Mouse (Mus musculus): ENCODE measurements at regions not wholly inside any gene's neighbourhood (a gene's known extent, or its start where the extent isn't known, plus 50 kb on each side); places are given as distances from the start of the nearest gene placed in this dataset.

DNA sequence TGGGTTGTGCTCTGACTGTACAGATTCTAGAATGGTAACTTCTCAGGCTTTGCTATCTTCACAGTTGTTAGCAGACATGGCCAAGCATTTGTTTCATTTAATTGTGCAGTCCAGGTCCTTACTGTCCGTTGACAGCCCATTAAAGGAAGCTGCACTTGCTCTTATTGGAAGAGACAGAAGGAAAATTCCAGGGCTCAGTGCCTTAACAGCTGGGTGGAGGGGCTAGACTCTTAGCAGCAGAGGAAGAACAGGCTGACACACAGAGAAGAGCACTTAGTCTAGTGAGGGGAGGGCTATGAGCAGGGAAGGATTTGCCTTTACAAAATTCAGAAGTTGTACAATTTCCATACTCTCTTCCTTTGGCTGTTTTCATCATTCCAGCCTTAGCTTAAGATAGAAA, 161.5 kb upstream of the Ghitm start:
- DNase-seq (ENCODE audit: extremely low spot score, low spot score) = no peak

DNA sequence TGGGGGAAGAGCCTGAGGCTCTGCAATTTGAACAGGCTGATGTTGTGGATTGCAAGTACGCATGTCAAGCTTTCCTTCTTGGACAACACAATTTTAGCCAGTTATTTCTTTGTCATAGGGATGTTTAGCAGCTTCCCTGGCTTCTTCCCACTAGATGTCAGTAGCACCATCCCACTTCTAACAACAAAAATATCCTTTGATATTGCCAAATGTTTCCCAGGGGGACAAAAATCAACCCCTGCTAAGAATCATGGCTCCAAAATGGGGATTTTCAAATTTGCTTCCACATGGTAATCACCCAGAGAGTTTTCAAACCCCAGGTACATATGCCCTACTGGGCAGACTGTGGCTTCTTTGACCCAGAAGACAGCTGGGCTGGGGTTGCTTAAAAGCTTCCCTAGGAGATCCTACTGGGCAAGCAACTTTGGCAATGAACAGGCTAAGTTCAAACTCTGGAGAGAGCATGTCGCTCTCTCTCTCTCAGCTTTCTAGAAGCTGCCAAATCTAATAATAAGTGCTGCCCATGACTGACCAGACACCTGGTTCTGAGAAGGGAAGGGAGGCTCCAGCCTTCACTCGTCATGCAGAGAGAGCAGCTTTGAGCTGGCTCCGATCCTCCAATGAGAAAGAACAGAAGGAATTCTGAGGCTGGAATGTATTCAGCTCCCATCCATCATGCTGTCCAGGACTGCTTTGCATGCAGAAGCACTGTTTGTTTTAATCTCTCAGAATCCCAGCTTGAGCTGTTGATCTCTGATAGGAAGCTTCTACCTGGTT, 157.2 kb upstream of the Ghitm start:
- DNase-seq (ENCODE audit: extremely low spot score, low spot score) = no peak

DNA sequence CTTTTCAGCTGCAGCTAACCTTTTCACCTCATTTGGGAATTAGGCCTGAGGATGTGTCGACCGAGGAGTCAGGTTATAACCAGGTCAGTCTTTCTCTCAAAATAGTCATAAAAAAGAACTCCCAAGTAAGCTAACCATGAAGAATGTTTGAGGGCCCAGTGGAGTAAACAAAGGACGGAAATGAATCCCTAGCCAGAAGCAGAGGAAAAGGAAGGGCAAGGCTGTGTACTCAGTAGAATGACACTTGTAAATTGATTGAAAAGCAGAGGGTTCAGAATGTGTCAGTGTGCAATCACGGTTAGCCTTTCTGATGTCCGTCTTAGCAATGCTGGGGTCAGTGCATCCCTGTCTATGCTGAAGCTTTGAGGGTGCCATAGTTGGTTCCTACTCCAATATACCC, 149.3 kb upstream of the Ghitm start:
- no peak for DNase-seq (ENCODE audit: extremely low spot score, low spot score)

DNA sequence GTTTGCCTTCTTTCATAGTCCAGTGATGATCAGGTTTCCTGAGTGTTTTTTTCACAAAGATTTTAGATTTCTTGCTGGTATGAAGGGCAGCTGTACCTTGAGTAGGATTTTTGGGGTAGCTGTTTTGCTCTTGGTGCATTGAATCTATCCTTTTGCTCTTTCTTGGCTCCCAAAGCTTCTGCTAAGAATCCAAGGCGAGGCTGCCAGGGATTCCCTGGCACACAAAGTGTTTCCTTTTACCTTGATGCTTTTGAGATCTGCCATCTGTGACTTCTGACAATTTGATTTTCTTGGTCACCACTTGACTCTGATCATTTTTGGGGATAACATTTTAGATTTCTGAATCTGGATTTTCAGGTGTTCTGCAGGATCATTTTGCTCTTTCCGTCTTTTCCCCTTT, 144.3 kb upstream of the Ghitm start:
- no peak for DNase-seq (ENCODE audit: extremely low spot score, low spot score)

DNA sequence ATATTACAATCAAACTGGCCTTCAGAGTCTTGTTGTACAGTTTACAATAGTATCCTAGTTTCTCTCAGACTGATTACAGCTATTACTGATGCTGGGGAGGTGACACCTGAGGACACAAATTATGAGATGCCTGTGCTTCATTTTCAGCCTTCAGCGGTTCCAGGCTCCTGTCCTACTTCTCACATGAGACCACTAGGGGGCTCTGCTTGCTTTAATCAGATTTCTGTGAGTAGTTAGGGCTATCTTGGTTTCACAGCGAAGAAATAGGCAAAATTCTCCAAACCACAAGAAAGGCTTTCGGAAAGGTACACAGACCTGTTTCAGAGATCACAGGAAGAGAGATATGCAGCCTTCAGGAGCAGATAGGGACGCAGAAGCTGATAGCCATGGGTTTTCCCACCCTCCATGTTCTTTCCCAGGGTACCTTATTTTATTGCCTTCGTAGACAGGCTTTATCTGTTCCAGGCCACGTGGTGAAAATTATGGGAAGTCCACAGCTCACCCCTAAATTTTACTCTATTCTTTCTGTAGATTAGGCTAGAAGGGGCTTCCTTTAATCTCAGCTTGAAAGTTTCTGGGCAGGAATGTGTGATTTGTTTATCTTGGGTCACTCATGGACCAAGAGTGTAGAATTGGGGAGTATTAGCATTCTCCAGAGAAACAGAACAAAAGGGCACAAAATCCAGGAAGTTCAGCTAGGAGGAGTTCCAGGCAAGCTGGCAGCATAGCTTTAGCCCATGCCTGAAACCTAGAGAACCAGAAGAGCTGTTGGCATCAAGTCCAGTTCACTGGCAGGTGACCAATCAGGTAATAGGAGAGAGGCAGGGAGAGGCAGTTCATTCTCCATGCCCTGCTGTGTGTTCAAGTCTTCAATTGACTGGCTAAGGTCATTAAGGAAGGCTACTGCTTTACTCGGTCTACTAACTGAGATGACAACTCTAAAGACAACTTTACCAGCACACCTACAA, 141.9 kb upstream of the Ghitm start:
- DNase-seq (ENCODE audit: extremely low spot score, low spot score) = no peak

DNA sequence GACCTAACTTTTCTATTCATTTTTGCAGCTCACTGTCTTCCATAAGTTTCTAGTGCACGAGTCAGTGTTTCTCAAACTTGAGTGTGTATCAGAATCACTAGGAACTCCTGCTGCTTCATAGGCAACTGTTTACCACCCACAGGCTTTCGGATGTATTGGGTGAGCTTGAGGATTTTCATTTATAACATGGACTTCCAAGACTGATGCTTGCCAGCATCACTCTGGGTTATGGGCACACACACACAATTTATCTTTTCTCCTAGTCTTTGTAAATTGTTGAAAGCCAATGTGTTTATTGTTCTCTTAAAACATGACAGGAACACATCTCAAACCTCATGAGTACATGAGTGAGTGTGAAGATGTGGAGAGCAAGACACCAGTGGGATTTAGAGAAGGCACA, 137.0 kb upstream of the Ghitm start:
- DNase-seq (ENCODE audit: extremely low spot score, low spot score) = no peak

DNA sequence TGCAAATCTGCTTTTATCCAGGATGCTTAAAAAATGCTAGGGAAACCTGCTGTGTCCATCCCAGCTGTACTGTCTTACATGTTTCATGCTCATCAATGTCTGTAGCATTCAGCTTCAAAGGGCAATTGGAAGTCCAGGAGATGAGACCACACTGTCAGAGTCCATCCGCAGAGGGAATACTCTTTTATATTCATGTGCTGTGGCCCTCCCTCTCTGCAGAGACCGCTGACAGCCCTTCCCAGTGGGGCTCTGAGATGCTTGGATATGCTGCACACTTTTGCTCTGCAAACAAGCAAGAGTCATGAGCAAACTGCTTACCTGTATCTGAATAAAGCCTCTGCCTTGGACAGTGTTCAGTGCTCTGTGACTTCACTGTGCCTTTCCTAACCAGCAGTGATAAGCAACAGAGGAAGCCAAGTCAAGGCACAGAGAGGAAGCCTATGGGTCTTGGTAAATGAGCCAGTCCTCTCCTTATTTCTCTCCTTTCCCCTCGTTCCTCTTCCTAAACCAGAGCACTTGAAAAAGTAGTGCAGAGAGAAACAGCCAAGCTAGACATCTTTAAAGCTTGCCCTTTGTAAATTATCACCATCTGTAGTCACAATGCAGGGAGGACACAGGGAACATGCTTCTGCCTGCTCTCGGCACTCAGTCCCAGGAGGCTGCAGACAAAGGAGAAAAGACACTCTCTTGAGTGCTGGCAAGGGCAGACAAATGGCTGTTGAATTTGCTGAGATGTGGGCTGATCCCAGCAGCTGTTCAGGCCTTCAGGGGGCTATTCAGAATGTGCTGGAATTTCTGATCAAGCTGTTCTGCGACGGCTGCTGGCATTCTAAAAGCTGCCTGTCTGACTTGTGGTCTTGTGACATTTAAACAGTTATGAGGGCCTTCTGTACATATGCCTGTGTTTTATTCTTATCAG, 136.2 kb upstream of the Ghitm start:
- peak; percentile 35 for DNase-seq (ENCODE audit: extremely low spot score, low spot score)

DNA sequence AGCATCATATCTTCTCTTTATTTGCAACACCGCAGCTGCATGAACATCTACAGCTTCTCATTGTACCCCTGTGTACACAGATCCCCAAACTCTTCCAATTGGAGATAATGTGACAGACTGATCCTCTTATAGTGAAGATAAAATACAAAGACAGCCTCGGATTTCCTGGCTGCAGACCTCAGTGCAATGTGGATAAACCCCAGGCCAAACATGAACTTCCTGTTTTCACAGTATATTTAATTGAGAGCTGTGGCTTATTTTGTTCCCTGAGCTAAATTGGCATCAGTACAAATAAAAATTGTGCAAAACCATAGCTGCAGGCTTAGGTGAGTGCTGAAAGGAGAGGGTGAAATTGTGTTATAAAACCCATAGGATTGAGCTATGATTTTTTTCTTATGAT, 134.8 kb upstream of the Ghitm start:
- no peak for DNase-seq (ENCODE audit: extremely low spot score, low spot score)

DNA sequence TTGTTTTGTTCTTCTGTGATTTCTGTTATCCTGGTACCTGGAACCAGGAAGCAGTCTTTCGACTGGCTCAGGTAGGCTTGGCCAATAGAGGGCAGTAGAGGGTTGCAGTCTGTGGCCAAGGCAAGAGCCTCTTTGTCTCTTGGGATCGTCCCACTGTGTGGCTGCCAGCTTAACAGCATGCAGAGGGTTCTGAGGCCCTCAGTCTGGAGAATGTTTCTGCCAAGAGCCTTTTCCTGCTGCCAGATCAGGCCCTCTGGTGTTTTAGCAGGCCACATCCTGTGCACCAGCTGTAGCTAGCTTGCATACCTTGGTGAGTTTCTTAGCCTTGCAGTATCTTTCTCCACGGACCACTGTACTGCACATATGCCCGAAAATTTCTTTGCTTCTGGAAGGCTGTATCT, 103.6 kb upstream of the Ghitm start:
- peak; percentile 52 for DNase-seq (ENCODE audit: extremely low spot score, low spot score)

DNA sequence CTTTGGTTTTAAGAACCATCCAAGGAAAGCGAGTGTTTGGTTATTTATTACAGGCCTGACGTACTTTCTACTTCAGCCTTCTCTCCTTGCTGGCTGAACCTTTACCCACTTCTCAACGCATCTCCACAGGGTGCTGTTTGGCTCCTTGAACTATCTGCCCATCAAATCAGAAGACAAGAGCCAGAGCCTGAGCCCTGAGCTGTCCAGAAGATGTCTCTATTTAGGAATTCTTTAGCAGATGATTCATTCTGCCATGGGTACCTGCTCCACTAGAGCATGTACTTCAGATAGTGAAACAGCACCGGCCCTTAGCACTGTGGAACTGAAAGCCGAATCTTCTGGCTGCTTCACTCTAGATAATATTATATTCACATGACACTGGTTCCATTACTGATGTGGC, 102.1 kb upstream of the Ghitm start:
- no peak for DNase-seq (ENCODE audit: extremely low spot score, low spot score)

DNA sequence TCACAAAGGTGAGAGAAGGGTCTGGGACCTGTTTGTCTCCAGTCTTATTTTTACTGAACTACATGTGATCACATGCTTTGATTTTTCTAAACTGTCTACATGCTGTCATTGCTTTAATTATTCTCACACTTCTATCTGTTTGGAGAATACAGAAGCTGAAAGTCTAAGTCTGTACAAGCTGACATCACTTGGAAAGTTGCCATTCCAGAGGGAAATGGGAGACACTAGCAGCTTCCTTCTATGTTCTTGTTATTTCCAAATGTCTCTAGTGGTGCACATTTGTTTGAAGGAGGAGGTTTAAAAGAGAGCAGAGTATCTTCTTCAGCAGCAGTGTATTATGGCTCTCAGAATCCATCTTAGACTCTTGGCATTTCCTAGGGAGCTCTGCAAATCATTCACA, 73.2 kb upstream of the Ghitm start:
- DNase-seq (ENCODE audit: extremely low spot score, low spot score) = no peak

DNA sequence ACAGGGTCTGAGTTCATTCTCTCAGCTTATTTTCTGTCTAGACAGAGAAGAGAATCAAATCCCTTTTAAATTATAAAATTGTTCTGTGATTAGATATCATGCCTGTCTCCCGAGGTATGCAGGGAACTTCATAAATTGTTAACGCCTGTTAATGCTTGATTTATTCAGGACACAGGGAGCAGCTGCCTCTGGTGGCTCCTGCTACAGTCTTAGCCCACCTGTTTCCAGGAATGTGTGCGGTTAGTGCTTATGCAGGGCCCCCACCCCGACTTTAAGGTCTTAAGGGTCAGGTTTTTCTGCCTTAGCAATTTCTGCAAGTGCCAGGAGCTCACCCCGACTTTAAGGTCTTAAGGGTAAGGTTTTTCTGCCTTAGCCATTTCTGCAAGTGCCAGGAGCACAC, 54.7 kb upstream of the Ghitm start:
- DNase-seq (ENCODE audit: extremely low spot score, low spot score) = no peak

Data from neural tube, embryonic 10.5 days (tissue).